Mouse (Mus musculus): ENCODE results near the gene Lag3. TPM values are rescaled to one million over a fixed set of nuclear protein-coding genes. Genes with fewer than 3 reads are reported as not detected.
"Not testable (repeated sequence)": the region's sequence is repeated elsewhere in the genome, so short reads cannot be mapped to it uniquely, and the experiment has no call there.

Lag3 gene
- polyA plus RNA-seq, 1 experiment from 2014 or later, result 2.3 TPM

DNA sequence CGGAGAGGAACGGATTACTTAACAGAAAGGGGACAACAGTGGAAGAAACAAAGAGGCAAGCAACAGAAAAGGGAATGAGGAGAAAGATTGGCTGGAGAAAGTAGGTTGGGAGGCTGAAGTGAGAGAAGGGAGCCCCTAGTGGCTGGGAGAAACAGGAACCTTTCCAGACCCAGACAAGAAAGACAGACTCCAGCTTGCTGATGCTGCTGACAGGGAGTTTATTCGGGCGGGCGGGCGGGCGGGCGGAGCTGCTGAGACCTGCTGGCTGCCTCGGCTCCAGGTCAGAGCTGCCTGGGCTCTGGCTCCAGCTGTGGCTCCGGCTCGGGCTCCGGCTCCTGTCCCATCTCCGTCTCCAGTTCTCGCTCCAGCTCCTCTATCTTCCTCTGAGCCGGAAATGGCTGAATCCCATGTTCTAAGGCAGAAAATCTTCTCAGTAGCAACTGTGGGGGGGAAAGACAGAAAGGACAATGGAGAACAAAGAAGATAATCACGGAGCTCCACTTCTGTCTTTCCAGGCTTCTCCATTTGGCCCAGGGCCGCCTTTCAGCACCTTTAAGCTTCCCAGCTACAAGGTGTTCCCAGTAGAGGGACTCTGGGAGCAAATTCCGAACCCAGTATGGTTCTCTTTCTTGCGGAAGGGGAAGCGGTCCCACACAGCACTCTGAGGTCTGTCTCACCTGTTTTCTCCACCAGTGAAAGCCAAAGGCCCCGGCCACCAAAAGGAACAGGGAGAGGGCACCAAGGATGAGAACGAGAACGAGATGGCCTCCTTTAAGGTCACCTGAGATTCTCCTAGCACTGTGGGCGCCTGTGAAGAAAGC is 7.1 kb downstream of the Lag3 start:
- peak; percentile 89 for ATAC-seq
- no peaks in the 10 kb centered on the region for H3K9me3 ChIP-seq (ENCODE audit: low read length)

DNA sequence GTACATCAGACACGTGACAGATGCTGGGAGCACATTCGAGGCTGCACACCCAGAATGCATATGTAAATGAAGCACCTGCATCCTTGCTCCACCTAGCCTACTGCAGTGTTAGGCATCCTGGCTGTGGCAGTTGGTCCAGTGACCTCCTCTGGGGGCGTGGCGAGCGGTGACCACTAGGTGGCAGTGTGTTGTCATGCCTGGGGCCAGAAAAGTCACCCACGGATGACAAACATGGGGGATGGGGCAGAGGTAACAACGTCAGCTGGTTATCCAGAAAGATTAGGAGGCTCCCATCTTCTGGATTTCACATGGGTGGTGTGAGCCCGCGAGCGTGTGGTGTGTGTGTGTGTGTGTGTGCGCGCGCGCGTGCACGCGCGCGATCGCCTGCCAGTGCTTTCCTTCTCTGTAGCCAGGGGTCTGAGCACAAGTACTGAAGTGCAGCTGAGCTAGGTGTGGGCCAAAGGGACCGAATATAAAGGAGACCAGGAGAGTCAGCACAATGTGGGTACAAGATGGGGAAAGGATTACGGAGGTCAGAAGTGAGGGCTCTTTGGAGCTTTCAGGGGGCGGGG is 7.8 kb downstream of the Lag3 start:
- Histone ChIP-seq H3K36me3 (ENCODE audit: insufficient read depth, low read length) (no peaks in the 10 kb centered on the region), H3K9me3 (ENCODE audit: low read length) (no peaks in the 10 kb centered on the region), H3K4me3 (ENCODE audit: low read depth, low read length) (peak overlapping the region; percentile 53), H3K27ac (ENCODE audit: low read length) (peak overlapping the region; percentile 93), H3K4me1 (ENCODE audit: insufficient read depth, low read depth, low read length) (no peaks in the 10 kb centered on the region), H3K9ac (replicated peaks; ENCODE audit: low read depth) (peak overlapping the region; percentile 50), H3K4me2 (replicated peaks; ENCODE audit: low read depth, low read length) (peak overlapping the region; percentile 75), H3K27me3 (replicated peaks; ENCODE audit: insufficient read depth, low read length) (no peaks in the 10 kb centered on the region)
- TF ChIP-seq EP300 (IDR thresholded peaks at IDR 0.05) (no peak), CTCF (IDR thresholded peaks at IDR 0.05) (peak; percentile 100)
- DNase-seq (ENCODE audit: low spot score) (peak; percentile 96), ATAC-seq (peak; percentile 92)
- under 1% methylated on average over 23 of the region's 23 CpGs for WGBS

More for the DNA sequence above, 7.1 kb downstream of the Lag3 start:
- 10% methylated on average over 23 of the region's 24 CpGs for WGBS
- H3K4me1 ChIP-seq (ENCODE audit: insufficient read depth, low read depth, low read length), result no peaks in the 10 kb centered on the region
- H3K4me3 ChIP-seq (ENCODE audit: low read depth, low read length), result peak overlapping the region; percentile 53
- DNase-seq (ENCODE audit: low spot score), result peak; percentile 97
- peak overlapping the region; percentile 93 for H3K27ac ChIP-seq (ENCODE audit: low read length)
- TF ChIP-seq CTCF (IDR thresholded peaks at IDR 0.05) (peak; percentile 78), EP300 (IDR thresholded peaks at IDR 0.05) (no peak)
- H3K9ac ChIP-seq (replicated peaks; ENCODE audit: low read depth), result peak overlapping the region; percentile 50
- peak overlapping the region; percentile 75 for H3K4me2 ChIP-seq (replicated peaks; ENCODE audit: low read depth, low read length)
- H3K36me3 ChIP-seq (ENCODE audit: insufficient read depth, low read length), result no peaks in the 10 kb centered on the region
- no peaks in the 10 kb centered on the region for H3K27me3 ChIP-seq (replicated peaks; ENCODE audit: insufficient read depth, low read length)

DNA sequence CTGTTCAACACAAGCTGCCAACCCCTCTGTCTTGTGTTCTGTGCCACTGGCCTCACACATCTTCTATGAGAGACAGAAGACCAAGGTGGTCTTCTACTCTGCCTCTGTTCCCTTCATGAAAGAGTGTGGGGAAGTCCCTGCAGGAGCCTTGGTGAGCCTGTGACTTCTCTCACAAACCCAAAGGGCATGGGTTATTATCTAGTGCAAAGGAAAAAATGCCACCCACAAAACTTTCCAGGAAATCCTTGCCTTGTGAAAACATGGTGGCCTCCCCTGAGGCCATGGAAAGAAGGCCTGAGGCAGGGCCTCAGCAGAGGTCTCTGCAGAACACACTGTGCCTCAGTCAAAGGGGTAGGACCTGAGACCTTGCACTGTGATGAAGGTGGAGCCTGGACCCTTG is 9.7 kb downstream of the Lag3 start:
- Histone ChIP-seq H3K36me3 (ENCODE audit: insufficient read depth, low read length) (no peaks in the 10 kb centered on the region), H3K27ac (ENCODE audit: low read length) (no peak overlapping the region), H3K9me3 (ENCODE audit: low read length) (no peaks in the 10 kb centered on the region), H3K27me3 (replicated peaks; ENCODE audit: insufficient read depth, low read length) (no peaks in the 10 kb centered on the region), H3K4me2 (replicated peaks; ENCODE audit: low read depth, low read length) (no peak overlapping the region), H3K9ac (replicated peaks; ENCODE audit: low read depth) (no peak overlapping the region), H3K4me3 (ENCODE audit: low read depth, low read length) (no peak overlapping the region), H3K4me1 (ENCODE audit: insufficient read depth, low read depth, low read length) (no peaks in the 10 kb centered on the region)
- ATAC-seq, result no peak
- no peak for DNase-seq (ENCODE audit: low spot score)
- TF ChIP-seq CTCF (IDR thresholded peaks at IDR 0.05) (no peak), EP300 (IDR thresholded peaks at IDR 0.05) (no peak)

DNA sequence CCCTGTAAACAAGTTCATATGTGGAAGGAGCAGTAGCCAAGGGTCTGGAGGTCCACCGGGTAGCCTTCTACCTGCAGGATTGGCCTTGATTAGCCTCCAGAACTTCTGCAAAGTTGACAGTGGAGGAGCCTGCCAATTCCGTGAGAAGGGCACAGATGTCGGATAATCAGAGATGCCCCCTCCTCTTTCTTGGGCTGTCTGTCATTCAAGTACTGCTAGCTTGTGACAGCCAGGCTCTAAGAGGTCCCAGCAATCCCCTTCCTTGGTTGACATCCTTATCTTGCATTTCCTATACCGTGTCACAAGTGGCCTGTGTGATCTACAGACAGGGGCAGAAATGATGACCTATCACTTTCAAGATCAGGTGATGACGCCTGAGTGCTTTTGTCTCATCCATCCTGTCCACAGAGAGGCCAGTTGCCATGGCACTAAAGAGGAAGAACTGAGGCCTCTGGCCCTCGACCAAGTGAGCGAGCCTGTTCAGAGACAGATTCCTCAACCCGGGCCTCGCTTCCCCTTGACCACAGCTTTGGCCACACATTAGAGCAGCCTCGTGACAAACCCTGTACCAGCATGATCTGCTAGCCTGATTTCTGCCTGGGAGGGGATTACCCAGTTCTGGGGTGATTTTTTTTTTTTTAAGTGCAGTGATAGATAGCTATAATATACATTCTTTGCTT is 10.6 kb downstream of the Lag3 start:
- no peak for DNase-seq (ENCODE audit: low spot score)
- WGBS, result 34% methylated on average over 10 of the region's 10 CpGs
- Histone ChIP-seq H3K27me3 (replicated peaks; ENCODE audit: insufficient read depth, low read length) (no peaks in the 10 kb centered on the region), H3K9me3 (ENCODE audit: low read length) (no peaks in the 10 kb centered on the region), H3K9ac (replicated peaks; ENCODE audit: low read depth) (no peak overlapping the region), H3K36me3 (ENCODE audit: insufficient read depth, low read length) (no peaks in the 10 kb centered on the region), H3K4me3 (ENCODE audit: low read depth, low read length) (no peak overlapping the region), H3K27ac (ENCODE audit: low read length) (no peak overlapping the region), H3K4me2 (replicated peaks; ENCODE audit: low read depth, low read length) (no peak overlapping the region), H3K4me1 (ENCODE audit: insufficient read depth, low read depth, low read length) (no peaks in the 10 kb centered on the region)
- no peak for TF ChIP-seq CTCF (IDR thresholded peaks at IDR 0.05)
- ATAC-seq, result no peak

DNA sequence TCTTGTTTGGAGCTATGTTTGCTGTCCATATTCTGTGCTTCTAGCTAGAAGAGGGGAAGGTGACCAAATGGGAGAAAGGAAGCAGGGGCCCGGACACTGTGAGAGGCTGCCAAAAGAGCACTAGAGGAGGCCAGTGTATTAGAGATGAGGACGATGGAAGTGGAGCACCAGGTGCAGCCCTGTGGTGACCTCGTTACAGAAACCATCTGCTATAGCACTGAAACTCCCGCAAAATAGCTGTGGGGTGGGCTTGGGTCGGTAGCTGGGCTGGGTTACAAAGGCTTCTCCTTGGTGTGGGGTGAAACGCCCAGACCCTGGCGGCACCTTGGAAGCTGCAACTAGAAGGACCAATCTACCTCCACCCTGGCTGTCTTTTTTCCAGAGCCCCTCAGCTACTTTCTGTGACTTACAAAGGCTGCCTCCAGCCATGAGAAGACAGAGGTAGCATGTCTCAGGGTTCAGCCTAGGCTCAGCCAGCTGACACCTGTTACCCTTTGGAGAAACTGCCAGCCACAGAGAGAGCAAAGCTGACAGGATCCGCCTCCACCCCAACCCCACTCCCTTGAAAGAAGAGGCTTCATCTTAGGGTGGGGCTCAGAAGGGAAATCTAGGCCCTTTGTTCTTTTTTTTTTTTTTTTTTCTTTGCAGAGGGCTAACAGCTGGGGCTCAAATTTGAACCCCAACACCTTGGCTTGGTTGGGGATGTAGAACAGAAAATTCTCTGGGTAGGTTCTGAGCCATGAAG is 11.3 kb downstream of the Lag3 start:
- ATAC-seq (no peak), DNase-seq (ENCODE audit: low spot score) (no peak)
- no peak overlapping the region for H3K27ac ChIP-seq (ENCODE audit: low read length)
- H3K9ac ChIP-seq (replicated peaks; ENCODE audit: low read depth), result no peak overlapping the region
- H3K4me2 ChIP-seq (replicated peaks; ENCODE audit: low read depth, low read length), result no peak overlapping the region
- no peaks in the 10 kb centered on the region for H3K9me3 ChIP-seq (ENCODE audit: low read length)
- 57% methylated on average over 8 of the region's 8 CpGs for WGBS
- no peaks in the 10 kb centered on the region for H3K27me3 ChIP-seq (replicated peaks; ENCODE audit: insufficient read depth, low read length)
- H3K36me3 ChIP-seq (ENCODE audit: insufficient read depth, low read length), result no peaks in the 10 kb centered on the region
- TF ChIP-seq CTCF (IDR thresholded peaks at IDR 0.05) (no peak), EP300 (IDR thresholded peaks at IDR 0.05) (no peak)
- H3K4me1 ChIP-seq (ENCODE audit: insufficient read depth, low read depth, low read length), result no peaks in the 10 kb centered on the region
- H3K4me3 ChIP-seq (ENCODE audit: low read depth, low read length), result no peak overlapping the region

DNA sequence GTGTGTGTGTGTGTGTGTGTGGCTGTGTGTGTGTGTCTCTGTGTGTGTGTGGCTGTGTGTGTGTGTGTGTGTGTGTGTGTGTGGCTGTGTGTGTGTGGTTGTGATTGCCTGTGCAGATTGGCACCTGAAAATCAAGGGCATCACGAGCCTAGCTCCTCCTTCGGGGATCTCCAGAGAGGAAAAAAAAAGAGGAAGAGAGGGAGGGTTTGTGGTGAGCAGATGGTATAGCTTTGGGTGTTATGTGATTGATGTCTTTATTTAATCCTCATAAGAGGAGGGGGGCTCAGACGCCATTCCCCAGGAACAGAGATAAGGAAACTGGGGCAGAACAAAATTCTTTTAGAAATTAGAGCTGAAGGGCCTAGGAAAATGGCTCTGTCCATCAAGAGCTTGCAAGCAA is 13.1 kb downstream of the Lag3 start:
- Histone ChIP-seq H3K9ac (replicated peaks; ENCODE audit: low read depth) (no peak overlapping the region), H3K4me1 (ENCODE audit: insufficient read depth, low read depth, low read length) (no peaks in the 10 kb centered on the region), H3K36me3 (ENCODE audit: insufficient read depth, low read length) (no peaks in the 10 kb centered on the region), H3K9me3 (ENCODE audit: low read length) (no peaks in the 10 kb centered on the region), H3K4me3 (ENCODE audit: low read depth, low read length) (no peak overlapping the region), H3K4me2 (replicated peaks; ENCODE audit: low read depth, low read length) (no peak overlapping the region), H3K27ac (ENCODE audit: low read length) (no peak overlapping the region), H3K27me3 (replicated peaks; ENCODE audit: insufficient read depth, low read length) (no peaks in the 10 kb centered on the region)
- no peak for TF ChIP-seq CTCF (IDR thresholded peaks at IDR 0.05)
- no peak for TF ChIP-seq EP300 (IDR thresholded peaks at IDR 0.05)
- ATAC-seq (no peak), DNase-seq (ENCODE audit: low spot score) (no peak)
- 15% methylated on average over 3 of the region's 3 CpGs for WGBS

DNA sequence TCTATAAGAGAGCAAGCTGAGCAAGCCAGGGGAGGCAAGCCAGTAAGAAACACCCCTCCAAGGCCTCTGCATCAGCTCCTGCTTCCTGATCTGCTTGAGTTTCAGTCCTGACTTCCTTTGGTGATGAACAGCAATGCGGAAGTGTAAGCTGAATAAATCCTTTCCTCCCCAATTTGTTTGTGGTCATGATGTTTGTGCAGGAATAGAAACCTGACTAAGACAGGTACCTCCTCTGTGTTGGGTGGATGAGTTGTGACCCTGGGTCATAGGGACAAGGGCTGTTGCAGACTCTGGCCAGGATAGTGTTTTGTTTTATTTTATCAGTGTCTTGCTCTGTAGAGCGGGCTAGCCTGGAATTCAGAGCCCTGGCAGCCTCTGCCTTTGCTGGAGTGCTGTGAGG is 17.4 kb downstream of the Lag3 start:
- H3K27ac ChIP-seq (ENCODE audit: low read length); H3K9ac ChIP-seq (replicated peaks; ENCODE audit: low read depth); H3K36me3 ChIP-seq (ENCODE audit: insufficient read depth, low read length); H3K4me2 ChIP-seq (replicated peaks; ENCODE audit: low read depth, low read length); H3K9me3 ChIP-seq (ENCODE audit: low read length); H3K27me3 ChIP-seq (replicated peaks; ENCODE audit: insufficient read depth, low read length); ATAC-seq; DNase-seq (ENCODE audit: low spot score); H3K4me1 ChIP-seq (ENCODE audit: insufficient read depth, low read depth, low read length); H3K4me3 ChIP-seq (ENCODE audit: low read depth, low read length): not testable (repeated sequence)
- WGBS, result 92% methylated on average over 2 of the region's 2 CpGs

Measured in lung, postnatal 0 days (tissue).